Mouse (Mus musculus) heart, adult 2 months (tissue): ENCODE data around the gene Evx2.

Experiments
- EP300 ChIP-seq: fragments of 200-500 bp; IDR thresholded peaks from 2 replicates; pipeline ENCODE4 v1.6.1; 2011; ENCODE audit warnings: low read depth, low read length, control low read depth; ENCODE audit not compliant: insufficient read depth
- POLR2A ChIP-seq: fragments of 200-500 bp; IDR thresholded peaks from 2 replicates; pipeline ENCODE4 v1.6.1; 2011; ENCODE audit warnings: mild to moderate bottlenecking, low read depth, low read length, control low read depth; ENCODE audit not compliant: insufficient read depth

DNA sequence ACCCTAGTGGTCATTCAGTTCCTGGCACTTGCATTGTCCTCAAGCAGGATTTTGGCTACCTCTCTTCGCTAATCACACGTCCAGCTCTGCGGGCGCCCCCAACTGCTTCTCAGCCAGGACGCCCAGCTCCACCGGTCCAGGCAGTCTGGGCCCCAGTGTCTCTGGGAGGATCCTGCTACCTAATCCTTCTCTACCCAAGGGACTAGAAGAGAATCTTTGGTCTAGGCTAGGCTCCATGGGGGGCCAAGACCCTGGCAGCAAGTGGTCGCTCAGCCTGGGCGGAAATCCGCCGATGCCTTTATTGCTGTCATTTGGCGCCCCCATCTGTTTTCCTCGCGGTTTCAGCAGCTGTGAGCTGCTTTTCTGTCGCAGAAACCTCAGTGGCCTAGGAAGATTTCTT is 2.3 kb upstream of the Evx2 start:
- no peak for TF ChIP-seq POLR2A
- TF ChIP-seq EP300: no peak
